Mouse (Mus musculus) lung, adult 2 months (tissue): Measurements from ENCODE around the gene Cgn.

Experiments
- CTCF ChIP-seq: fragments of 200-500 bp; IDR thresholded peaks from 2 replicates; pipeline ENCODE4 v1.5.1; 2011; ENCODE audit warnings: mild to moderate bottlenecking, low read length, control low read depth; ENCODE audit not compliant: insufficient read depth
- POLR2A ChIP-seq: fragments of 200-500 bp; IDR thresholded peaks from 2 replicates; pipeline ENCODE4 v1.6.1; 2011; ENCODE audit warnings: low read depth, mild to moderate bottlenecking, control low read depth, low read length, borderline replicate concordance; ENCODE audit errors: extremely low read depth

GRCm38 (mm10) chr3:94782936-94783335 is 3.4 kb downstream of the Cgn start:
- TF ChIP-seq POLR2A, result no peak
- TF ChIP-seq CTCF, result no peak
